Mouse (Mus musculus) monocyte, adult 5-6 weeks (primary cell): ENCODE results near the gene Gm28374. TPM values are rescaled to one million over a fixed set of nuclear protein-coding genes. Genes with fewer than 3 reads are reported as not detected.
"Not testable (repeated sequence)": the region's sequence is repeated elsewhere in the genome, so short reads cannot be mapped to it uniquely, and the experiment has no call there.

ENCODE experiments used
- ATAC-seq: fragments of 153-309, 156-312 bp; replicated peaks from 2 replicates; pipeline ENCODE4 v1.8.0; 2017; ENCODE audit warnings: mild to moderate bottlenecking; ENCODE audit not compliant: low TSS enrichment, insufficient number of reproducible peaks, severe bottlenecking, poor library complexity, low FRiP score
- total RNA-seq: library from RNA; stranded (forward); fragments of 200-1000, 200-491, 200-594 nt; gene quantifications from 3 replicates; pipeline ENCODE4 v1.2.3, GENCODE M21; 2017

Gene Gm28374
- total RNA-seq, 1 experiment from 2014 or later: not detected

GRCm38 (mm10) chr19:6061641-6062302 is 20.3 kb downstream of the Gm28374 start:
- ATAC-seq: 0 out of 2 replicates have a peak, but pooled peaks have one; percentile 29

DNA sequence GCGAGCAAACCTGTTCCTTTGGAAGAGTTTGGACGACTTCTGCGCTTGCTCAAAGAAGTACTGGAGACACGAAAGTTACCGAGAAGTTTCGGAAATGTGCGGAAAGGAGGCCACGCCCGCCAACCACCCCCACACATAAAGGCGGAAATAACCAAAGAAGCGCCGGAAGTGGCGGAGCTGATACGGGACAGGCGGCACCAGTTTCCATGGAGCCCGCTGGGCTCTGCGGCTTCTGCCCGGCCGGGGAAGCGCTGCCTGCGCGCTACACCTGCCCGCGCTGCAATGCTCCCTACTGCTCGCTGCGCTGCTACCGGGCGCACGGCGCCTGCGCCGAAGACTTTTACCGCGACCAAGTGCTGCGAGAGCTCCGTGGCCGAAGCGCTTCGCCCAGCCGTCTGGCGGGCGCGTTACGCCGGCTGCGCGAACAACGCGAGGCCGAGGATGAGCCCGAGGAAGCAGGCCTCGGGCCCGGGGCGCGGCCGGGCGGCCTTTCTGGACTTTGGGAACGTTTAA is 21.0 kb downstream of the Gm28374 start, which contains the start of gene Znhit2:
Gene Znhit2 (plus strand): TSS at position 172 of the 513 bp plus-strand sequence.
- ATAC-seq: peak; percentile 78

DNA sequence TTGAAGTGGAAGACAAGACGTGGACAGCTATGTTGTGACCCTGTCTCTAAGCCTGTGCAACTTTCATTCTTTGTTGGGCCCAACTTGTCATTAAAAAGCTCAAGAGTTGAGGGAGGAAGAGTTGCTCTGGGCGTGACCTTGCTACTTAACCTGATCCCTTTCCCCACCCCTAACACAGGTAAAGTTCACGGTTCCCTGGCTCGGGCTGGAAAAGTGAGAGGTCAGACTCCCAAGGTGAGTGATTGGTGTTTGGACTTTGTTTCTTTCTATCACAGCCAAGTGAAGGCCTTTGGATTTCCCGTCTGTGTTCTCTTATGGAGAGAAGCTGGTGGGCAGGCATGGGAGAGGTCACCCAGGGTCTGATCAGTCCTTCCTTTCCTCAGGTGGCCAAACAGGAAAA is 23.1 kb downstream of the Gm28374 start:
- no peak for ATAC-seq

DNA sequence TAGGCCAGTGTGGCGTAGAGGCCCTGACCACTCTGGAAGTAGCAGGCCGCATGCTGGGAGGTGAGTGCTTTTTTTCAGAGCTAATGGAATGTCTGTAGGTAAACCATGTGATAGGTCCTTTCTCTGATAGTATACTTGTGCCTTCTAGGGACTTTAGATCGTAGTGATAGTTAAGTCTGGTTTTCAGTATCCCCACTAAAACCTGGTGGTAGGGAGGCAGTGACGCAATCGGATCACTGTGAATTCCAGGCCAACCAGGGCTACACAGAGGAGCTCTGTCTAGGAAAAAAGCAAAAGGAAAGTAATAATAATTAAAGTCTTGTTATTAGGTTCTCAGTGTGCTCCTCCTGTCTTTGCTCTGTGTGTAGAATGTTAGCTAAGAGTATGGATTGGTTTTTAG is 23.5 kb downstream of the Gm28374 start:
- no peak for ATAC-seq

DNA sequence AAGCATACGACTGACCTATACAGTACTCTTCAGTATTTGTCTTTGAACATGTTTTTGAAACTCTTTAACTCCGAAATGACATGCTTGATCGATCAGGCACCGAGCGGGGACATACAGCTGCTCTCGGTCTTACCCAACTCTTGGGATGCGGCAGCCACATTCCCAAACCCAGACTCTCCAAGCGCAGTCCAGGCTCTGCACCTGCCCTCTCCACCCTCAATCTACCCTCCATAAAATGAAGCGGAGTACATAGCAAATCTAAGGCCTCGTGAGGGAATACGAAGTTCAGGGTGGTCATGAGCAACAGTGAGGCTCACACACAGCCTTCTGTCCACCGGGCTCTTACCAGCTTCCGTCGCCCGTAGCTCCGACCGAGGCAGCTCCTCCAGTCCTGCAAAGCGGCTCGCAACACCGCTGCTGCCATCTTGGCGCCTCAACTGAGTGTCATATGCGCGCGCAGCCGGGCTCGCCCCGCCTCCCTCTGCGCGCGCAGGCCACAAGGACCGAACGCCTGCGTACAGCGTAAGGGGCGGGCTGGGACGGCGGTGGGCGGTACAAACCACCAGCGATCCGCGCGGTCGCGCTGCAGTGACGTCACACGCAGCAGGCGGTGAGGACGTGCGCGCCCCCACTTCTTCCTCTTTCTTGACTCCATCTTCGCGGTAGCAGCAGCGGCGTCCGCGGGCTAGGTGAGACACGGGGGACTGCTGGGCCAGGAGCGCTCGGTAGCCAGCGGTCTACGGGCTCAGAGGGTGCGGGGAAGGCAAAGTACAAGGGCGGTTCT is 24.6 kb downstream of the Gm28374 start, which contains the start of the genes Mrpl49 and Fau:
Gene Mrpl49 (minus strand): TSS at position 473 of the 784 bp plus-strand sequence.
Gene Fau (plus strand): TSS at position 532 of the 784 bp plus-strand sequence.
- peak; percentile 73 for ATAC-seq

DNA sequence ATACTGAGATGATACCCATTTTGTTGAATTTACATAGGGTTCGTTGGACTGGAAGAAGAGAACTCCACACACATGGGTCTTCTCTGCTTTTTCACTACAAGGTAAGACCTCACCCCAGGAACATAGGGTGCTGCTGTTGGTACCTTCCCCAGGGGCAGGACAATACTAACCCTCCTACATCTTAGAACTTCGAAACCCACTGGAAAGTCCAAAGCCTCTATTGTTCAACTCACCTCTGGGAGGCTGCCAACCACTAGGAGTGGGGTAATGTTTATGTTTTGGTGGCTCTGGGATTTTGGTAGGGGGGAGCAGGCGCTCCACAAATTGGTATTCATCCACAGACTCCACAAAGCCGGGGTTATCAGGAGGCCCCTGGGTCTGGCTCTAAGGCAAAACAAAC is 25.4 kb downstream of the Gm28374 start:
- no peak for ATAC-seq

- no peak for ATAC-seq
These were observed 27.8 kb downstream of the Gm28374 start for GRCm38 (mm10) chr19:6054296-6054695.

- no peak for ATAC-seq
These were observed 29.5 kb downstream of the Gm28374 start for GRCm38 (mm10) chr19:6052516-6052915.

GRCm38 (mm10) chr19:6048681-6049410 is 33.2 kb downstream of the Gm28374 start:
- no peak for ATAC-seq

DNA sequence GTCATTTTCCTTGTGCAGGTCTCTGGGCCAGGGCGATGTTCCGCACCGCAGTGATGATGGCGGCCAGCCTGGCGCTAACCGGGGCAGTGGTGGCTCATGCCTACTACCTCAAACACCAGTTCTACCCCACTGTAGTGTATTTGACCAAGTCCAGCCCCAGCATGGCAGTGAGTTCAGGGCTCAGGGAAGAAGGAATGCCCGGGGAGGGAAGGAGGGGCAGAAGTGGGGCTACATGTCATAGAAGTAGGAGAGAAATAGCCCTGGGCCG is 34.2 kb downstream of the Gm28374 start:
- ATAC-seq: no peak

DNA sequence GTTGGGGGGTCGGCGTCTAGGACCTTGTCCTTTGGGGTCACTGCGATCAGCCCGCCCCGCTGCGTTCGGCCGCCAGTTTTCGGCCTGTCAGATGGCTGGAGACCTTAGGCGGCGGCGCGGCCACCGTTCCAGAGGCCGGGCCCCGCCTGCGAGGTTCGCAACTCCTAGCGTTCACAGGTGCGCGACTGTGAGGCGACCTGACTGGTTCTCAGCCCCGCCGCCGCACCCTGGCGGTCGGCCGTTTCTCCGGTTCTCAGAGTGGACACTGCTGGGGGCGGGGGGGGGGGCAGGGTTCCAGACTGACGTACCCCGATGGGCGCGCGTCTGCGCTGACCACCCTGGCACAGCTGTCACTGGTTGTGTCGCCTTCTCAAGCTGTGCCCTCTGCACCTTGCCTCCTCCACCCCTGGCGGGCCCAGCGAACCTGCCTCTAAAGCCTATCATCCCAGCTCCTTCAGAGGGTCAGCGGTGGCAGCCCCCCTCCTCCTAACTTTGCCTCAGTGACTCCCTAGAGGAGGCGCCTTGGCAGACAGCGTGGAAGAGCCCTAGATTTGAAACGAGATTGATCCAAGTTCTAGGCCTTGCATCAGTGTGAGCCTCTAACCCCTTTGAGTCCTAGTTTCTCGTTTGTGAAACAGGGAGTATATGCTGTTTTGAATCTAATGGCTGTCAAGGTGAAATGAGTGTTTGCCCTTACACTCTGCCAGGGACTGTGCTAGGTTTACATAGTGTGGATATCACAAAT is 34.7 kb downstream of the Gm28374 start:
- no peak for ATAC-seq

- ATAC-seq: peak; percentile 73
These were observed 35.5 kb downstream of the Gm28374 start, which contains the start of gene Syvn1 for GRCm38 (mm10) chr19:6046294-6047153. Gene Syvn1, plus strand, starts transcription at chr19:6046576.

GRCm38 (mm10) chr19:6045366-6046293 is 36.4 kb downstream of the Gm28374 start:
- ATAC-seq: peak; percentile 0; the same call in 1 of the 2 replicates

DNA sequence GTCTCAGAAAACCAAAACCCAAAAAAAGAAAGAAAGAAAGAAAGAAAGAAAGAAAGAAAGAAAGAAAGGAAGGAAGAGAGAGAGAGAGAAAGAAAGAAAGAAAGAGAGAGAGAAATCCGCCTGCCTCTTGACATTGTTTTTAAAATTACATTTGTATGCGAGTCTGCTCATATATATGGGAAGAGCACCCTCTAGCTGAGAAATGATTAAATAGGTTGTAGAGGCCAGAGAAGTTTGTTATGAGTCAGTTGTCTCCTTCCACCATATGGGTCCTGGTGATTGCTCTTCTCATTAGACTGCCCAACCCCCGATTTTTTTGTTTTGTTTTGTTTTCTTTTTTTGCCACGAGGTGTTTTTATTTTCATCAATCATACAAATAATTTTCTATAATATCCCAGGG is 38.0 kb downstream of the Gm28374 start:
- not testable (repeated sequence) for ATAC-seq

DNA sequence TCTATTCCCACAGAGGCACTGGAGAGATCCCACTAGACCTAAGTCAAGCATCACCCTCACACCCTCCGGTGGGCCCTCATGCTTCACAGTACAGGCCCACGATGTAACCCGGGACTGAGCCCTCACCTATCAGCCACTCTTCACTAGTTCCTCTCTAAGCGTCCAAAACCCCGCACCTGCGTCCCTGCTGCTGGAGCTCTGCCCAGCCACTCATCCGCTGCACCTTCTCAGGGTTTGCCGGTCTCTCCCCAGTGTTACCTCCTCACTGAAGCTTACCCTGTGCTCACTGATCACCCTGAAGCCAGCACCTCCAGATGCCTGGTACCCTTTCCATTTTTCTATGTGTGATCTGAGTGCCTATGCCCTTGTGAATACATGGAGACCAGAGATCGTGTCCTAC is 39.8 kb downstream of the Gm28374 start:
- no peak for ATAC-seq

- ATAC-seq: no peak
These were observed 42.1 kb downstream of the Gm28374 start for GRCm38 (mm10) chr19:6040002-6040401.

GRCm38 (mm10) chr19:6038326-6038725 is 43.7 kb downstream of the Gm28374 start:
- no peak for ATAC-seq
